Mouse (Mus musculus) ES-Bruce4 (cell line): Measurements from ENCODE around the gene Hoxa4.

Source experiments
- EP300 ChIP-seq: IDR thresholded peaks from 2 replicates; pipeline ENCODE4 v1.6.1; 2011; ENCODE audit warnings: low read depth, low read length; ENCODE audit not compliant: insufficient read depth
- POLR2A ChIP-seq: IDR thresholded peaks from one replicate; pipeline ENCODE4 v1.8.1; 2011; ENCODE audit warnings: low read length; ENCODE audit not compliant: insufficient read depth

- TF ChIP-seq POLR2A (no peak), EP300 (no peak)
Measured at GRCm38 (mm10) chr6:52189909-52190308, 1.6 kb downstream of the Hoxa4 start.
